Mouse (Mus musculus) myocyte (in vitro differentiated cells): ENCODE results near the gene Scarf1.

Experiments
- E2F4 ChIP-seq: IDR thresholded peaks from one replicate; pipeline ENCODE4 v1.6.1; 2011; ENCODE audit warnings: mild to moderate bottlenecking, control low read depth, moderate library complexity; ENCODE audit not compliant: insufficient read depth
- MAX ChIP-seq: IDR thresholded peaks from one replicate; pipeline ENCODE4 v1.6.1; 2011; ENCODE audit warnings: low read depth, mild to moderate bottlenecking, control low read depth
- POLR2A ChIP-seq: IDR thresholded peaks from one replicate; pipeline ENCODE4 v1.6.1; 2011; ENCODE audit warnings: low read depth, mild to moderate bottlenecking, control low read depth, moderate library complexity; ENCODE audit not compliant: insufficient read length
- POLR2AphosphoS2 ChIP-seq: IDR thresholded peaks from one replicate; pipeline ENCODE4 v1.6.1; 2011; ENCODE audit warnings: low read depth, control low read depth; ENCODE audit not compliant: insufficient read length
- SRF ChIP-seq: IDR thresholded peaks from one replicate; pipeline ENCODE4 v1.6.1; 2011; ENCODE audit warnings: low read depth; ENCODE audit not compliant: control insufficient read depth, insufficient read length
- USF1 ChIP-seq: IDR thresholded peaks from one replicate; pipeline ENCODE4 v1.6.1; 2011; ENCODE audit warnings: low read depth, mild to moderate bottlenecking, control low read depth, moderate library complexity

DNA sequence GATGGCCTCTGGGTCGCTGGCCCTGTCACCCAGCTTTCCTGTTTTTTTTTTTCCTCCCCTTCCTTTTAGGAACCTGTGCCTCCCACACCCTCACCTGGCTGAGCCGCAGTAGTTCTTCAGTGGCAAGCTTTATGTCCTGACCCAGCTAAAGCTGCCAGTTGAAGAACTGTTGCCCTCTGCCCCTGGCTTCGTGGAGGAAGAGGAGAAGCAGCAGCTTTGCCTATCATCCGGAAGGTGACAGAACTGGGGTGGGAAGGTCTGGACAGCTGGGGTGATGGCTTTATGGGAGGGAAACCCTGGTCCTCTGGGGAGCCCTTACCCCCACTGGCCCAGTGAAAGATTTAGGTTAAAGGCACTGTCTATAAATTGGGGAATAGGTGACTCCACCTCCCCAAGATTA lies 49.7 kb upstream of the Scarf1 start:
- TF ChIP-seq POLR2A (peak; percentile 35), MAX (no peak), E2F4 (no peak), USF1 (no peak), POLR2AphosphoS2 (peak; percentile 65), SRF (no peak)
